ENCODE assay signal across 15 mouse cellular contexts in genomic region chr12:34091851-34092250, GRCm38 (mm10).
A peak's percentile ranks its signal among the peaks of the same experiment; 100 is the strongest.
DNase-seq lines count a peak whose midpoint lies in the region.
"Had no signal": no experiment of that assay in that cellular context is flagged by ENCODE, and none has a peak within 500 bp of the region (broad histone marks: within the 10 kb centered on the region; RNA-seq: fewer than 3 reads in every experiment).

No protein-coding gene starts in this region.

- DNase-seq in left cerebral cortex, adult 9 months (ENCODE audit: low spot score in 2 of 2) = peak; percentile 13 to 37
- DNase-seq in left cerebral cortex, adult 11 months (ENCODE audit: low spot score) = no peak
- DNase-seq in right cerebral cortex, postnatal 25 days = peak; percentile 12
- no peak for DNase-seq in right cerebral cortex, postnatal 4 days
- peak; percentile 17 for DNase-seq in NIH3T3 (ENCODE audit: low read depth)
- no peak for DNase-seq in c-Kit-positive CD71-positive TER-119-positive erythroid progenitor cells, embryonic 14.5 days (ENCODE audit: low spot score)
- DNase-seq in thymus, postnatal 25 days = no peak
- DNase-seq: adrenal gland, adult 8-10 months; cerebellum, adult 18-20 months; cerebellum, adult 9-11 months; cerebellum, postnatal 36 days; forebrain, postnatal 0 days; gastrocnemius, postnatal 14 days; heart, adult 2 months; heart, postnatal 14 days had no signal

Comparison
In these comparisons a context has a peak if more than half of its experiments do, and no peak if none do; other contexts are left out.
1. DNase-seq: peak in left cerebral cortex, adult 9 months (2 of 2), right cerebral cortex, postnatal 25 days (single experiment) and NIH3T3 (single experiment); none in left cerebral cortex, adult 11 months (single experiment), right cerebral cortex, postnatal 4 days (single experiment), c-Kit-positive CD71-positive TER-119-positive erythroid progenitor cells, embryonic 14.5 days (single experiment) and thymus, postnatal 25 days (single experiment).